Mouse (Mus musculus) monocyte, adult 59 days (primary cell): ENCODE data around the gene Kcna6. TPM values are rescaled to one million over a fixed set of nuclear protein-coding genes. Genes with fewer than 3 reads are reported as not detected.

Experiments used
- total RNA-seq, 2 experiments: library from RNA; stranded (reverse); gene quantifications; one replicate each; pipeline ENCODE4 v1.2.4; 2023

Gene Kcna6
- not detected for total RNA-seq

GRCm38 (mm10) chr6:126740211-126741142, at the start of gene Kcna6:
Kcna6 (minus strand) TSS chr6:126740674.

Other genes starting within 250 kb of the Kcna6 start
- gene Kcna5, start 205.3 kb downstream of the Kcna6 start, total RNA-seq = not detected
- gene Kcna1, start 94.3 kb downstream of the Kcna6 start, total RNA-seq = not detected
- 10 to 100 TPM; 48.6 to 48.9 TPM for gene Ndufa9, start 108.5 kb upstream of the Kcna6 start, total RNA-seq
- gene Akap3, start 112.4 kb upstream of the Kcna6 start, total RNA-seq = not detected
- gene Dyrk4, start 181.2 kb upstream of the Kcna6 start, total RNA-seq = not detected
- 1 to 10 TPM in 1 of 2 experiments, not detected in 1; 1.0 TPM for gene Rad51ap1, start 198.9 kb upstream of the Kcna6 start, total RNA-seq
- gene D6Wsu163e, start 199.3 kb upstream of the Kcna6 start, total RNA-seq = 10 to 100 TPM; 23.3 to 34.7 TPM